Mouse (Mus musculus): ENCODE measurements around the gene Dhrs9. TPM values are rescaled to one million over a fixed set of nuclear protein-coding genes. Genes with fewer than 3 reads are reported as not detected.

Dhrs9 gene
- total and polyA plus RNA-seq, 2 experiments from 2014 or later: 0.03 TPM; not detected in 1

GRCm38 (mm10) chr2:69451128-69451527, 70.9 kb downstream of the Dhrs9 start:
- TF ChIP-seq EP300 (IDR thresholded peaks at IDR 0.05; ENCODE audit: low read depth) (no peak), CTCF (IDR thresholded peaks at IDR 0.05; ENCODE audit: low read depth) (no peak)
- Histone ChIP-seq H3K9ac (replicated peaks; ENCODE audit: low read depth, low read length) (no peak overlapping the region), H3K4me1 (ENCODE audit: control insufficient read depth, insufficient read depth) (no peaks in the 10 kb centered on the region), H3K27me3 (ENCODE audit: control insufficient read depth, insufficient read depth, low read length) (no peaks in the 10 kb centered on the region), H3K36me3 (replicated peaks; ENCODE audit: control insufficient read depth, insufficient read depth, low read length) (no peaks in the 10 kb centered on the region), H3K4me2 (ENCODE audit: low read depth, low read length) (no peak overlapping the region), H3K4me3 (ENCODE audit: low read depth, low read length) (no peak overlapping the region), H3K27ac (ENCODE audit: low read depth) (no peak overlapping the region), H3K9me3 (replicated peaks; ENCODE audit: control insufficient read depth, low read length) (no peaks in the 10 kb centered on the region)
- no peak for ATAC-seq (ENCODE audit: insufficient read depth, low read depth)
- whole genome bisulfite sequencing: 72% methylated on average over 5 of the region's 5 CpGs
- no peak for DNase-seq (ENCODE audit: low spot score)

Other genes with a start within 250 kb of the Dhrs9 start
- gene Nostrin, start 244.6 kb upstream of the Dhrs9 start, total RNA-seq (2014; rRNA removed; ENCODE audit: low replicate concordance): 1.1 and 6.9 TPM in 2 replicates
- 7.7 and 8.4 TPM in 2 replicates for gene Nostrin, start 244.6 kb upstream of the Dhrs9 start, polyA plus RNA-seq (2015; fragmentation: Nextera tagmentation; extraction: Ambion mirVana)
- 21.2 and 46.5 TPM in 2 replicates for gene Spc25, start 174.3 kb upstream of the Dhrs9 start, total RNA-seq (2014; rRNA removed; ENCODE audit: low replicate concordance)
- gene Spc25, start 174.3 kb upstream of the Dhrs9 start, polyA plus RNA-seq (2015; fragmentation: Nextera tagmentation; extraction: Ambion mirVana): 47.8 and 57.2 TPM in 2 replicates
- gene G6pc2, start 169.4 kb upstream of the Dhrs9 start, total RNA-seq (2014; rRNA removed; ENCODE audit: low replicate concordance): not detected in 2 replicates
- not detected in 2 replicates for gene G6pc2, start 169.4 kb upstream of the Dhrs9 start, polyA plus RNA-seq (2015; fragmentation: Nextera tagmentation; extraction: Ambion mirVana)
- gene Abcb11, start 37.8 kb upstream of the Dhrs9 start, total RNA-seq (2014; rRNA removed; ENCODE audit: low replicate concordance): not detected in 2 replicates
- gene Abcb11, start 37.8 kb upstream of the Dhrs9 start, polyA plus RNA-seq (2015; fragmentation: Nextera tagmentation; extraction: Ambion mirVana): not detected in 2 replicates
- 1.8 and 3.2 TPM in 2 replicates for gene Lrp2, start 205.6 kb downstream of the Dhrs9 start, total RNA-seq (2014; rRNA removed; ENCODE audit: low replicate concordance)
- 0.19 and 0.23 TPM in 2 replicates for gene Lrp2, start 205.6 kb downstream of the Dhrs9 start, polyA plus RNA-seq (2015; fragmentation: Nextera tagmentation; extraction: Ambion mirVana)

Measured in heart, postnatal 0 days (tissue).